Mouse (Mus musculus) neural tube, embryonic 11.5 days (tissue): ENCODE results near the gene Spn. TPM values are rescaled to one million over a fixed set of nuclear protein-coding genes. Genes with fewer than 3 reads are reported as not detected.

ENCODE experiments used
- ATAC-seq: fragments of 200-750 bp; cut with Nextera tagmentation; 2 replicates; pipeline ENCODE4 v1.8.0; 2017; ENCODE audit warnings: moderate number of reproducible peaks, mild to moderate bottlenecking, moderate TSS enrichment, moderate library complexity; ENCODE audit not compliant: insufficient read depth, low FRiP score, low TSS enrichment
- DNase-seq: peaks from one replicate; pipeline ENCODE4 v3.0.0-alpha.2; 2015; ENCODE audit warnings: low spot score
- H3K27ac ChIP-seq: fragments of 300-500 bp; sonication (generic); 2 replicates; pipeline ENCODE4 v1.5.1; 2014; ENCODE audit warnings: low read depth, mild to moderate bottlenecking, low read length
- H3K27me3 ChIP-seq: fragments of 300-500 bp; sonication (generic); 2 replicates; pipeline ENCODE4 v1.6.1; 2014; ENCODE audit warnings: mild to moderate bottlenecking, low read length, mixed read lengths; ENCODE audit not compliant: control insufficient read depth, insufficient read depth
- H3K36me3 ChIP-seq: fragments of 300-500 bp; sonication (generic); 2 replicates; pipeline ENCODE4 v1.6.1; 2014; ENCODE audit warnings: mild to moderate bottlenecking, low read length, moderate library complexity, mixed read lengths; ENCODE audit not compliant: control insufficient read depth, insufficient read depth
- H3K4me1 ChIP-seq: fragments of 300-500 bp; sonication (generic); 2 replicates; pipeline ENCODE4 v1.6.1; 2014; ENCODE audit warnings: low read length, mixed read lengths; ENCODE audit not compliant: control insufficient read depth, insufficient read depth
- H3K4me2 ChIP-seq: fragments of 300-500 bp; sonication (generic); 2 replicates; pipeline ENCODE4 v1.6.1; 2014; ENCODE audit warnings: low read depth, mild to moderate bottlenecking, moderate library complexity
- H3K4me3 ChIP-seq: fragments of 300-500 bp; sonication (generic); 2 replicates; pipeline ENCODE4 v1.5.1; 2014; ENCODE audit warnings: low read depth, low read length
- H3K9ac ChIP-seq: fragments of 300-500 bp; sonication (generic); 2 replicates; pipeline ENCODE4 v1.6.1; 2014; ENCODE audit warnings: mild to moderate bottlenecking, low read length
- H3K9me3 ChIP-seq: fragments of 300-500 bp; sonication (generic); 2 replicates; pipeline ENCODE4 v1.6.1; 2016; ENCODE audit warnings: low read length; ENCODE audit not compliant: control insufficient read depth
- WGBS: fragments of 180-500 bp; shearing (Covaris S2); extraction: QIAGEN DNeasy Blood & Tissue Kit; methylation state at CpG from one replicate; pipeline ENCODE4 v1.1.7; 2014; 5-methylcytosine and 5-hydroxymethylcytosine counted together
- polyA plus RNA-seq: library from polyadenylated mRNA; unstranded; fragments of >200 nt; fragmentation: Nextera tagmentation; extraction: Ambion mirVana; gene quantifications from 2 replicates; pipeline ENCODE4 v1.2.1, GENCODE M21; 2014

Gene Spn
- polyA plus RNA-seq, 1 experiment from 2014 or later, result 0.27 TPM

DNA sequence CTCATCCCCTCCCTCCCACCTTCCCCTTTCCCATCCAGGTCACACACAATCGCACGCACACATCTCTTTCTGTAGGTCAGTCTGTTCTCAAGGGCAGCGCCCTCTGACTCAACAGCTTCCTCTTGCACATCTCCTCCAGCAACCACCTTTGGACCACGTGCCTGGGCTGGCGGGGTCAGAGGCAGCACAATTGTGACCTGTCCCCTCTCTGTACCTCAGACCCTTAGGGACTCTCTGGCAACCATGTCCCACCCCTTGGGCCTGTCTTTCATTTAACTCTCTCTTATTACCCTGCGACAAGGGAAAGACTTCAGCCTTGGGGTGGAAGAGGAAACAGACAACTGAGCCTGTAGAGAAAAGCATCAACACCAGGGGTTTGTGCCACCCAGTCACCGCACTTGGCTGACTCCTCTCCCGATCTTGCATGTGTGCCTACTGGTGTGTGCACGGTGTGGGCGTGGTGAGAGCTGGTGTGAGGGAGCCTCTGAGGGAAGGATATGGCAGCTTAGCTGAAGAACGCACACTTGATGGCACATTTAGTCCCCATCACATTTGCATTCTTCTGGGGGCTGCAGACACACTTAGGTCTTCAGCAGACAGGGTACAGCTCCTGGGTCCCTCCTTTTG, 2.7 kb downstream of the Spn start:
- H3K4me3 ChIP-seq, result no peak overlapping the region
- DNase-seq, result no peak
- H3K9me3 ChIP-seq, result no peaks in the 10 kb centered on the region
- H3K4me1 ChIP-seq, result no peaks in the 10 kb centered on the region
- no peak overlapping the region for H3K4me2 ChIP-seq
- ATAC-seq, result no peak
- H3K27ac ChIP-seq, result no peak overlapping the region
- no peak overlapping the region for H3K9ac ChIP-seq
- no peaks in the 10 kb centered on the region for H3K36me3 ChIP-seq
- no peaks in the 10 kb centered on the region for H3K27me3 ChIP-seq
- WGBS, result 82% methylated on average over 11 of the region's 11 CpGs

DNA sequence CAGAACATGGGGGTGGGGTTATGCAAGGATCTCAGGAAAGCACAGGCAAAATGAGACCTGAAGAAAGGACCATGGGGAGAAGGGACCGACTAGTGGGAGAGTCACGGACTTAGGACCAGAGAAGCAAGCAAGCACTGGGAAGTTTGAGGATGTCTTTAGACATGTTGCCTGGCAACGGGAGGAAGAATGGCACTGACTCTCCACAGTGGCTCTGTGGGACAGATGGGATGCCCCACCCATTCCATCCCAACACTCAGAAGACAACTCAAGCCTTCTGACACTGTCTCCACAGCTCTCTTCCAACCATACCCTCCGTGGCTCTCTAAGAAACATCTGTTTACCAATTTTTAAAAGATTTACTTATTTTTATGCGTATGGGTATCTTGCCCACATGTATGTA, 4.5 kb downstream of the Spn start:
- Histone ChIP-seq H3K27ac (no peak overlapping the region), H3K36me3 (no peaks in the 10 kb centered on the region), H3K9ac (no peak overlapping the region), H3K4me1 (no peaks in the 10 kb centered on the region), H3K27me3 (no peaks in the 10 kb centered on the region), H3K4me3 (no peak overlapping the region), H3K4me2 (no peak overlapping the region), H3K9me3 (no peaks in the 10 kb centered on the region)
- 58% methylated on average over 5 of the region's 5 CpGs for WGBS
- no peak for ATAC-seq
- DNase-seq, result no peak

DNA sequence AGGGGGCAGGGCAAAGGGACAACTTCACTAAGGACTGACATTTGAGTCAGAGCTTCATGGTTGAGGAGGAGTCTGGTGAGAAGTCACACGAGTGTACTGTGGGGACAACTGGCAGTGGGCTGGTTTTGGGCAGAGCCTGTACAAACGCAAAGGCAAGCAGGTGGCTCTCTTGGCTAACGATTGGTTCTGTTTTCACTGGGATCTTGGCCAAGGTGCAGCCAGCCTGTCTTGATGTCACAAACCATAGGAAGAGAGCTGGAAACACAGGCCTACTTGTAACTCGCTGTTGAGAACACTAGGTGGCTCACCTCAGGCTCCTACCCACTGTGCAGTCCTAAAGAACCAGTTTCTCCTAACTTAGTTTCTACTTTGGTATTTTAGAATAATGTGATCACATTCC, 8.0 kb downstream of the Spn start:
- Histone ChIP-seq H3K27ac (no peak overlapping the region), H3K36me3 (no peaks in the 10 kb centered on the region), H3K4me3 (no peak overlapping the region), H3K9me3 (no peaks in the 10 kb centered on the region), H3K4me1 (no peaks in the 10 kb centered on the region), H3K4me2 (no peak overlapping the region), H3K9ac (no peak overlapping the region), H3K27me3 (no peaks in the 10 kb centered on the region)
- no peak for ATAC-seq
- DNase-seq, result peak; percentile 36
- 25% methylated on average over 4 of the region's 4 CpGs for WGBS

DNA sequence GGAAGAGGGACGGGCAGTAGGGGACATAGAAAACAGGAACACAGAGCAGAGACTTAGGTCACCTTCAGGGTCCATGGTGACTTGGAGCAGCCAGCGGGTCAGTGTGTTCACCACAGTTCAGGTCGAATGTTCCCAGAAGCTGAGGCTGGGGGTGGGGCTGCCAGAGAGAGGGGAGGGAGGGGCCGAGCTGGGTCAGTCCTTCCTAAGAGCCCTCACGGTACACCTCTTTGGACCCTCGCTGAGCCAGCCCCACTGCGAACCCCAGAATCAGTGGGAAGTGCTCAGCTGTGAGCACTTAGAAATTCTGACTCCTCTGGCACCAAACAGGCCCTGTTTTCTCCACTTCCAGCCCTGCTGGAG, 15.7 kb downstream of the Spn start, which contains the start of gene Qprt:
TSS of gene Qprt (minus strand) at position 316 of the 360 bp plus-strand sequence.
- 7% methylated on average over 7 of the region's 7 CpGs for WGBS
- no peak for DNase-seq
- Histone ChIP-seq H3K9me3 (no peaks in the 10 kb centered on the region), H3K4me3 (peak within 1 kb of the TSS; percentile 13; the same call in 1 of the 2 replicates), H3K4me2 (peak within 1 kb of the TSS; percentile 26), H3K27ac (no peak within 1 kb of the TSS), H3K36me3 (no peaks in the 10 kb centered on the region), H3K4me1 (peaks cover 4% of the 10 kb centered on the region; the same call in 1 of the 2 replicates), H3K9ac (peak within 1 kb of the TSS; percentile 44), H3K27me3 (peaks cover 12% of the 10 kb centered on the region)
- ATAC-seq, result no peak

DNA sequence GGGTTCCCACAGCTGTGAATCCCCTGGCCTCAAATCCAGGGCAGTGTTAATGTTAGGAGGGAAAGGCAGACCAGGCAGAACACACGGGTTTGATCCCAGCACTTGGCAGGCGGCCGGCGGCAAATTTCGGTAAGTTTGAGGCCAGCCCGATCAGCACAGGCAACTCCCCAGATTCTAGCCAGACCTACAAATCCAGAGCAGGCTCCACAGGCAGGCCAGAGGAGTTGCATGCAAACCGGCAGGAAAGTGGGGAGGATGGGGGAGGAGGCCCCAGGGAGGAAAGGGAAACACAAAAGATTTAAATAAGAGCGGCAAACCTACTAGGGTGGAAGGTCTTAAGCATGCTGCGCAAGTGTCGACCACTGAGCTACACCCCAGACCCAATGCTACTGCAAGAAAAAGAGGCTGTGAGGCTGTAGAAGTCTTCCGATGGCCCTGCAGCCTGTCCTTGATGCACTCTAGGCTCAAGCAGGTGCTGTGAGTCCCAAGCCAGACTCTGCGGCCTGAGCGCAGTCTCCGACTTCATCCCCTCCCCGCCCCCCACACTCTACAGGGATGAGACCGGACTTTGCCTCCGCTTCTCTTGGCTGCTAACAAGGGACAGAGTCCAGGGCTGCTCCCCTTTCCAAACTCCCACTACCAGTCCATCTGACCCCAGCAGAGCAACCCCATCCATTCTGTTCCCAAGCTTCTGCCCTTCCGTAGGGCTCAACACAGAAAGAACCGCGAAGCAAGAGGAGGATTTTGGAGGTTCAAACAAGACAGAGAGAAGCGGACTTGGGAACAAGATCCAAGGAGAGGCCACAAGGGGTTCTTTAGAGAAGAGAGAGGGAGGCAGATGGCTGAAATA, 16.3 kb downstream of the Spn start:
- Histone ChIP-seq H3K9me3 (no peaks in the 10 kb centered on the region), H3K4me1 (peaks cover 4% of the 10 kb centered on the region; the same call in 1 of the 2 replicates), H3K27ac (no peak overlapping the region), H3K4me2 (peak overlapping the region; percentile 26), H3K9ac (peak overlapping the region; percentile 44), H3K36me3 (no peaks in the 10 kb centered on the region), H3K4me3 (0 out of 2 replicates have a peak overlapping the region, but pooled peaks have one; percentile 13), H3K27me3 (peaks cover 12% of the 10 kb centered on the region)
- ATAC-seq (no peak), DNase-seq (peak; percentile 33)
- 8% methylated on average over 21 of the region's 21 CpGs for WGBS

DNA sequence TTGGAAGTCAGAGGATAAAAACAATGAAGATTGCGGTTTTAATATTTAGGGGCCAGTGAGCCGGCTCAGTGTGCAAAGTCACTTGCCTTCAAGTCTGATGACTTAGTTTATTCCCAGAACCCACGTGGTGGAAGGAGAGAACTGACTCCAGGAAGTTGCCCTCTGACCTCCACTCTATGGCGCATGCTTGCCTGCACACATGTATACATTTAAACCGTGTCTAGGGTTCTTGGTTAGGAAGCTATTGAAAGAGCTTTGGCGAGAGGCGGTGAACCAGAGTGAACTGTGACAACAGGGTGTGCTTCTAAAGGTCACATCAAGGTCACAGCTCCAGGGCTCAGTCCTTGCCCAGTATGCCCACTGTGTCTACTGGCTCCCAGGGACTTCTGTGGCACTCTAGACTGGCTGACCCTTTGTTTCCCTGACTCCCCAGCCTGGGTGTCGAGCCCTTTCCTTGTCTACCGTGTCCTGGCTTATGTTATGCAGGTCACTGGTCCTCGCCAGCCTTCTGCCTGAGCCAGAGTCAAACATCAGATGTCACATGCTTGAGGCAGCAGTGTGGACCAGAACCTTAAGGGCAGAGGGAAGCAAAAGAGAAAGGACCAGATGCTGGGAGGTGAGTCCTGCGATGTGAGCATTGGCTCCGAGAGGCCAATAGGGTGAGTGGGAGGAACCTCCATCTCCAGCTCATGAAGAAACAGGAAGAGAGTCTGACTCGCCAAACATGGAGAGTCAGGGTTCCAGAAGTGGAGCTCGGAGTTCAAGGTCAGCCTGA, 18.8 kb downstream of the Spn start:
- Histone ChIP-seq H3K36me3 (no peaks in the 10 kb centered on the region), H3K9ac (no peak overlapping the region), H3K27me3 (peaks cover 12% of the 10 kb centered on the region), H3K9me3 (no peaks in the 10 kb centered on the region), H3K27ac (no peak overlapping the region), H3K4me3 (no peak overlapping the region), H3K4me1 (peaks cover 4% of the 10 kb centered on the region; the same call in 1 of the 2 replicates), H3K4me2 (no peak overlapping the region)
- 43% methylated on average over 14 of the region's 14 CpGs for WGBS
- no peak for ATAC-seq
- no peak for DNase-seq

DNA sequence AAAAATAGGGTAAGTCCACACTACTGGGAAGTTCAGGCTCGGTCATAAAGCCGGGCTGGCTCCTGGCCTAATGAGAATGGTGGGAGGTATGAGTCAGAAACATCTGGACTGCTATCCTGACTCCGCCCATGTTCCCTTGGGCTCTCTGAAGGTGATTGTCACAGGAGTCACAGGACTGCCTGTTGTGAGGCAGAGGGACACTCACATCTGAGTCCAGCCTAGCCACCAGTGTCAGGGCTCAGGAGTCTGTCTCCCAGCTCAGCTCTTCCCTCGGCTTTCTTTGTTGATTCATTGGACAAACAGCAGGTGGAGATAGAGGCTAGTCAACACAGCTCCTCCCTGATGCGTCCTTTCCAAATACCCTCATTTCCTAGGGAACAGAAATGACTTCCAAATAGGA, 19.7 kb downstream of the Spn start:
- Histone ChIP-seq H3K4me2 (no peak overlapping the region), H3K4me3 (no peak overlapping the region), H3K27ac (no peak overlapping the region), H3K9me3 (no peaks in the 10 kb centered on the region), H3K36me3 (no peaks in the 10 kb centered on the region), H3K9ac (no peak overlapping the region), H3K4me1 (peaks cover 4% of the 10 kb centered on the region; the same call in 1 of the 2 replicates), H3K27me3 (peaks cover 12% of the 10 kb centered on the region)
- ATAC-seq, result no peak
- no peak for DNase-seq
- WGBS, result 45% methylated on average over 5 of the region's 5 CpGs

DNA sequence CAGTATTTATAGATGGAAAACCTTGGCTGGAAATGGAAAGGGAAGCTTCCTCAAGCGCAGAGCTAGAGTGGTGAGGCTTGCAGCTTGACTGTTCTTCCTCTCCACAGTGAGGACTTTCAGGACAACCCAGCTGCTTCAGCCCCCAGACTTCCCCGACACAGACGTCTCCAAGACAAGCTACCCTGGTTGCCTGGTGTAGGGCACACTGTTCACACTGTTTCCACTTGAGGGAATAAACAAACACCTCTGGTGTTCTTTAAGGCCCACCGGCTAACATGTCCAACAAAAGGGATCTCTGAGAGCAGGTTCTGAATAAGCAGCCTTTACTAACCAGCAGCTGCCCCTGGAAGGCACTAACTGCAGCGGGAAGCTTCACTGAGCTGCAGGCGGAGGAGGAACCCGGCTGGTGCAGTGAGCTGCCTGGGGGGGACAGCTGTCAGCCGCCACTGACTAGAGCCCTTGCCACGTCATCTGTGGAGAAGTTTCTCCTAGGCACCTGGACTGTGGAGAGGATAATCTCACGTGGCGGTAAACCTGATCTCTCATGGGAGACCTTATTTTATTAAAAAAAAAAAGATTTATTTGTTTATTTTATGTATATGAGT, 21.2 kb downstream of the Spn start:
- no peaks in the 10 kb centered on the region for H3K36me3 ChIP-seq
- H3K9ac ChIP-seq, result no peak overlapping the region
- ATAC-seq, result no peak
- H3K27me3 ChIP-seq, result peaks cover 7% of the 10 kb centered on the region
- no peaks in the 10 kb centered on the region for H3K9me3 ChIP-seq
- H3K27ac ChIP-seq, result no peak overlapping the region
- no peak overlapping the region for H3K4me3 ChIP-seq
- no peak overlapping the region for H3K4me2 ChIP-seq
- DNase-seq, result no peak
- WGBS, result 60% methylated on average over 11 of the region's 11 CpGs
- H3K4me1 ChIP-seq, result peaks cover 4% of the 10 kb centered on the region; the same call in 1 of the 2 replicates
